Mouse (Mus musculus): Measurements from ENCODE around the gene Olfr1417.
A peak's percentile ranks its signal among the peaks of the same experiment; 100 is the strongest.

Gene Olfr1417

GRCm38 (mm10) chr19:11810856-11811255 lies 28.2 kb downstream of the Olfr1417 start:
- DNase-seq (ENCODE audit: extremely low spot score, low spot score): no peak

- DNase-seq (ENCODE audit: extremely low spot score, low spot score): no peak
Measured at GRCm38 (mm10) chr19:11810003-11810758, 28.8 kb downstream of the Olfr1417 start.

GRCm38 (mm10) chr19:11808452-11808851 lies 30.6 kb downstream of the Olfr1417 start:
- no peak for DNase-seq (ENCODE audit: extremely low spot score, low spot score)

- no peak for DNase-seq (ENCODE audit: extremely low spot score, low spot score)
Measured at GRCm38 (mm10) chr19:11807822-11808221, 31.2 kb downstream of the Olfr1417 start.

GRCm38 (mm10) chr19:11807251-11807650 lies 31.8 kb downstream of the Olfr1417 start:
- no peak for DNase-seq (ENCODE audit: extremely low spot score, low spot score)

GRCm38 (mm10) chr19:11804423-11804822 lies 34.6 kb downstream of the Olfr1417 start:
- DNase-seq (ENCODE audit: extremely low spot score, low spot score): no peak

GRCm38 (mm10) chr19:11800531-11801315 lies 38.3 kb downstream of the Olfr1417 start:
- no peak for DNase-seq (ENCODE audit: extremely low spot score, low spot score)

- no peak for DNase-seq (ENCODE audit: extremely low spot score, low spot score)
Measured at GRCm38 (mm10) chr19:11794447-11794846, 44.6 kb downstream of the Olfr1417 start.

GRCm38 (mm10) chr19:11793741-11794359 lies 45.2 kb downstream of the Olfr1417 start:
- no peak for DNase-seq (ENCODE audit: extremely low spot score, low spot score)

- no peak for DNase-seq (ENCODE audit: extremely low spot score, low spot score)
Measured at GRCm38 (mm10) chr19:11791825-11792224, 47.2 kb downstream of the Olfr1417 start.

- no peak for DNase-seq (ENCODE audit: extremely low spot score, low spot score)
Measured at GRCm38 (mm10) chr19:11788876-11789275, 50.1 kb downstream of the Olfr1417 start.

- no peak for DNase-seq (ENCODE audit: extremely low spot score, low spot score)
Measured at GRCm38 (mm10) chr19:11787826-11788225, 51.2 kb downstream of the Olfr1417 start.

GRCm38 (mm10) chr19:11785409-11786154 lies 53.4 kb downstream of the Olfr1417 start:
- DNase-seq (ENCODE audit: extremely low spot score, low spot score): no peak

GRCm38 (mm10) chr19:11777191-11777865 lies 61.7 kb downstream of the Olfr1417 start:
- peak; percentile 68 for DNase-seq (ENCODE audit: extremely low spot score, low spot score)

All from neural tube, embryonic 10.5 days (tissue).